Mouse (Mus musculus) cerebellum, adult 2 months (tissue): ENCODE results near the gene Eps15l1.
A peak's percentile ranks its signal among the peaks of the same experiment; 100 is the strongest.

Experiments used
- CTCF ChIP-seq: fragments of 200-500 bp; IDR thresholded peaks from 2 replicates; pipeline ENCODE4 v1.5.1; 2011; ENCODE audit warnings: low read depth, mild to moderate bottlenecking, control low read depth, low read length, moderate library complexity, borderline replicate concordance; ENCODE audit not compliant: insufficient read depth
- POLR2A ChIP-seq: fragments of 200-500 bp; IDR thresholded peaks from 2 replicates; pipeline ENCODE4 v1.6.1; 2011; ENCODE audit warnings: low read length, control low read depth, borderline replicate concordance; ENCODE audit not compliant: insufficient read depth

- TF ChIP-seq CTCF, result peak; percentile 86
- no peak for TF ChIP-seq POLR2A
Measured at GRCm38 (mm10) chr8:72365826-72366225, 55.4 kb downstream of the Eps15l1 start.
